Mouse (Mus musculus) E14TG2a.4 (cell line): ENCODE data around the gene Flrt1.

Source experiments
- CTCF ChIP-seq: conservative IDR thresholded peaks from 2 replicates; pipeline ENCODE4 v1.5.1; 2014; ENCODE audit warnings: low read length
- NANOG ChIP-seq: IDR thresholded peaks from 2 replicates; pipeline ENCODE4 v1.6.1; 2014; ENCODE audit warnings: borderline replicate concordance, low read length, mixed read lengths
- POU5F1 ChIP-seq: IDR thresholded peaks from 2 replicates; pipeline ENCODE4 v1.6.1; 2014; ENCODE audit warnings: low read length, borderline replicate concordance

GRCm38 (mm10) chr19:7138327-7138726, 32.8 kb upstream of the Flrt1 start:
- TF ChIP-seq CTCF = no peak
- TF ChIP-seq NANOG = no peak
- no peak for TF ChIP-seq POU5F1
